Mouse (Mus musculus) layer of hippocampus, adult 6 months (tissue): ENCODE results near the gene Mrps30. TPM values are rescaled to one million over a fixed set of nuclear protein-coding genes. Genes with fewer than 3 reads are reported as not detected.

Source experiments
- long read RNA-seq, 2 experiments: library from polyadenylated mRNA; unstranded; transcript quantifications; one replicate each; pipeline ENCODE4 v2.0.0; 2019 to 2020
- polyA plus RNA-seq: library from polyadenylated mRNA; unstranded; fragments of <200 nt; fragmentation: Nextera tagmentation; gene quantifications from 2 replicates; pipeline ENCODE4 v1.2.3, GENCODE M21; 2021

Mrps30 gene
- polyA plus RNA-seq, result 24.2 and 26.9 TPM in 2 replicates
- long read RNA-seq, experiment 1, transcript Mrps30-201 (5 exons, 3,319 nt), result major isoform, 109 of 114 reads
- long read RNA-seq, experiment 1, partial matches to known transcripts, result 2 of 114 reads
- long read RNA-seq, experiment 1, other reads (novel, unspliced or antisense), result 3 of 114 reads
- long read RNA-seq, experiment 2, transcript Mrps30-201 (5 exons, 3,319 nt), result major isoform, 247 of 257 reads
- long read RNA-seq, experiment 2, partial matches to known transcripts, result 1 of 257 reads
- long read RNA-seq, experiment 2, other reads (novel, unspliced or antisense), result 8 of 257 reads

DNA sequence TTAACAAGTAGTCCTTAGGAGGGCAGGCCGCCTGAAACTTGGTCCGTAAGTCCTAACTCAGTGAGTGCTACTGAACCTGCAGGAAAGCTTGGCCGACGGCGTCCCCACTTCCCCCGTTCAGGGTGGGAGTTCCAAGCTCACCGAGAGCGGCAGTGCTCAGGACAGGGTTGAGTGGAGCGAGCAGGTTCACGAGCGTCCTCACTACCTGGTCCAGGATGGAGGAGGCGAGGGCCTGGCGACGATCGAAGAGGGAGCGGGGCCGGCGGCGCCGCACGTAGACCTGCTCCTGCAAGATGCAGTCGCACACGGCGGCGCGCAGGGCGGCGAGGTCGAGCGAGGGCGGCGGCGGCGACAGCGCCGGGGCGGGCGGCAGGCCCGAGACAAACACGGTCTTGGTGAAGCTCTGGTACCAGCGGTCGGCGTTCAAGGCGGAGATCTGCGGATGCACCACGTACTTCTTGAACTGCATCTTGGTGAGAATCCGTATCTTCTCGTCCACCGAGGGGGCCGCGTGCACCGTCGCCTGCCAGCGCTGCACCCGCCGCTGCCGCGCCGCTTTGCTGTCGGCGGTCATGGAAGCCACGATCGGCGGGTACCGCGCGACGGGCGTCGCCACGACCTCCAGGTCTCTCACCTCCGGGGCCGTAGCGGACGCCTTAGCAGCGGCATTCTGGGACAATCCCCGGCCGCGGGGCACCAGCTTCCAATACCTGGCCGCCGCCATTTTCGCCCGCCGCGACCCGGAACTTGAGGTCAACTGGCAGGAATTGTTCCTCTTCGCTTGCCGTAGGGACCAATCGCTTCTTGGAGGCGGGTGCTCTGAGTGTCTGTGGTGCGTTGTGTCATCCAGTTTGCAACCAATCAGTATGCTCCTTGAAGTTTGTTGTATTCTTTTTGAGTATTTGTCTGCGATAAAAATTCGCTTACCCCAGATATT lies at the start of gene Mrps30, which contains the start of gene B430218F22Rik:
TSS of gene Mrps30 (minus strand) at position 742 of the 937 bp plus-strand sequence.
TSS of gene B430218F22Rik (plus strand) at position 120 of the 937 bp plus-strand sequence.

Other genes starting within 250 kb of the Mrps30 start
- gene B430218F22Rik, start 622 bp downstream of the Mrps30 start, polyA plus RNA-seq, result 0.69 and 0.89 TPM in 2 replicates